Mouse (Mus musculus) heart, adult 2 months (tissue): ENCODE results near the gene Nudt3.
A peak's percentile ranks its signal among the peaks of the same experiment; 100 is the strongest.

Experiments used
- CTCF ChIP-seq: fragments of 200-600 bp; IDR thresholded peaks from 2 replicates; pipeline ENCODE4 v1.8.1; 2022; ENCODE audit warnings: antibody characterized with exemption, mild to moderate bottlenecking, moderate library complexity
- POLR2A ChIP-seq: fragments of 200-500 bp; IDR thresholded peaks from 2 replicates; pipeline ENCODE4 v1.6.1; 2011; ENCODE audit warnings: mild to moderate bottlenecking, low read depth, low read length, control low read depth; ENCODE audit not compliant: insufficient read depth

DNA sequence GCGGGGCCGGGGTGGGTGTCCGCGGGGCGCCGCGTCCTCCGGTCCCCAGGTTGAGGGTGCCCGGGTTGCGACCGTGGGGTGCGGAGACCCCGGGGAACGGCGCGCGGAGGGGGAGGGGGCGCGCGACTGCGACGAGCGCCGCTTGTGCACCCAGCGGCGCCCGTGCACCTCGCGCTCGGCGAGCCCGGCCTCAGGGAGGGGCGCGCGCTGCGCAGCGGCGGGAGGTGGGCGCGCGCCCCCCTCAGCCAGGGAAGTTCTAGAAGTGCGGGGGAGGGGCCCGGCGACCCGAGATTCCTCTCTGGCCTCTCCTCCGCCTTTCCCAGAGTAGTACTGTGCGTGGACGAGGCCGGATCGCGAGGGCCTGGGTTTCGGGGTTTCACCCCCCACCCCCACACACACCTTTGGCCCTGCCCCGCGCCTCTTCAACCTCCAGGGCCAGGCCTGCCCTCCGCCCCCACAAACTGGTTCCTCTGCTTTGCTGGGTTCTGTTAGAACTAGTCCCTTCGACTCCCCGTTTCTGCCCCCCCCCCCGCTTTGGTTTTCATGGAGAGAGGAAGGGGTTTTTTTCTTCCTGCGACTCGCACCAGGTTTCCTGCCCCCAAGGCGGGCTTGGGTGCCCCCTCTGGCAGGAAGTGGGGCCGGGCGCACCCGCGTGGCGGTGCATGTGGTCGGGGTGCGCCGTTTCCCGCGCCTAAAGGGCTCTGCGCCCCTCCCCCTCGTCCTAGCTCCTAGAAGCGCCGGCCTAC is 65.9 kb downstream of the Nudt3 start:
- TF ChIP-seq POLR2A, result no peak
- TF ChIP-seq CTCF, result peak; percentile 32
